Mouse (Mus musculus) MEL (cell line): Measurements from ENCODE around the gene Ltbp2. TPM values are rescaled to one million over a fixed set of nuclear protein-coding genes. Genes with fewer than 3 reads are reported as not detected.

Experiments
- DNase-seq: peaks from one replicate; pipeline ENCODE4 v3.0.0; 2011; ENCODE audit warnings: low read depth, low spot score
- H3K27ac ChIP-seq: 2 replicates; pipeline ENCODE4 v1.5.1; 2012; ENCODE audit warnings: low read depth, mild to moderate bottlenecking, control low read depth, low read length, moderate library complexity; ENCODE audit not compliant: control insufficient read depth
- H3K27me3 ChIP-seq, 2 experiments: fragments of 150-350 bp in 1 of 2; sonication (generic) in 1 of 2; 2 replicates each; pipeline ENCODE4 v1.6.1; 2012; ENCODE audit warnings: low read length in 2 of 2, mild to moderate bottlenecking in 2 of 2, improper control_type of control experiment in 1 of 2, moderate library complexity in 1 of 2; ENCODE audit not compliant: insufficient read depth in 2 of 2, control insufficient read depth in 1 of 2
- H3K36me3 ChIP-seq, 2 experiments: 2 replicates each; pipeline ENCODE4 v1.6.1; 2012 to 2014; ENCODE audit warnings: low read length in 2 of 2, improper control_type of control experiment in 1 of 2, inconsistent platforms in 1 of 2, mild to moderate bottlenecking in 1 of 2; ENCODE audit not compliant: insufficient read depth in 2 of 2, control insufficient read depth in 1 of 2
- H3K4me1 ChIP-seq, 2 experiments: fragments of 150-350 bp in 1 of 2; sonication (generic) in 1 of 2; 2 replicates each; pipeline ENCODE4 v1.6.1; 2012; ENCODE audit warnings: low read length in 2 of 2, improper control_type of control experiment in 1 of 2, mild to moderate bottlenecking in 1 of 2; ENCODE audit not compliant: insufficient read depth in 2 of 2, control insufficient read depth in 1 of 2
- H3K4me3 ChIP-seq, 2 experiments: fragments of 150-350 bp in 1 of 2; sonication (generic) in 1 of 2; 2 replicates each; pipeline ENCODE4 v1.5.1; 2012; ENCODE audit warnings: low read depth in 2 of 2, low read length in 2 of 2, mild to moderate bottlenecking in 2 of 2, moderate library complexity in 2 of 2, control low read depth in 1 of 2, improper control_type of control experiment in 1 of 2; ENCODE audit not compliant: control insufficient read depth in 1 of 2, insufficient read depth in 1 of 2
- H3K79me2 ChIP-seq: 2 replicates; pipeline ENCODE4 v1.6.1; 2012; ENCODE audit warnings: mild to moderate bottlenecking, low read length, moderate library complexity; ENCODE audit not compliant: control insufficient read depth, poor library complexity, insufficient read depth
- H3K9ac ChIP-seq: 2 replicates; pipeline ENCODE4 v1.6.1; 2012; ENCODE audit warnings: low read depth, mild to moderate bottlenecking, control low read depth, low read length, moderate library complexity; ENCODE audit not compliant: control insufficient read depth, poor library complexity, severe bottlenecking
- H3K9me3 ChIP-seq: fragments of 150-350 bp; sonication (generic); replicated peaks from 2 replicates; pipeline ENCODE4 v1.6.1; 2012; ENCODE audit warnings: mild to moderate bottlenecking, low read length, improper control_type of control experiment, moderate library complexity; ENCODE audit not compliant: insufficient read depth
- BHLHE40 ChIP-seq: IDR thresholded peaks from 2 replicates; pipeline ENCODE4 v1.6.1; 2012; ENCODE audit warnings: low read depth, mild to moderate bottlenecking, inconsistent platforms, low read length, improper control_type of control experiment, borderline replicate concordance
- GABPA ChIP-seq: IDR thresholded peaks from 2 replicates; pipeline ENCODE4 v1.6.1; 2012; ENCODE audit warnings: low read depth, mild to moderate bottlenecking, inconsistent platforms, low read length, improper control_type of control experiment, moderate library complexity
- JUND ChIP-seq: IDR thresholded peaks from 2 replicates; pipeline ENCODE4 v1.6.1; 2011; ENCODE audit warnings: low read depth, mild to moderate bottlenecking, improper control_type of control experiment, low read length
- MAX ChIP-seq: IDR thresholded peaks from 2 replicates; pipeline ENCODE4 v1.6.1; 2011; ENCODE audit warnings: low read length, improper control_type of control experiment
- MXI1 ChIP-seq: IDR thresholded peaks from 2 replicates; pipeline ENCODE4 v1.6.1; 2011; ENCODE audit warnings: mild to moderate bottlenecking, low read depth, low read length, improper control_type of control experiment
- MYB ChIP-seq: IDR thresholded peaks from 2 replicates; pipeline ENCODE4 v1.6.1; 2011; ENCODE audit warnings: mild to moderate bottlenecking, low read depth, low read length, improper control_type of control experiment
- MYC ChIP-seq: IDR thresholded peaks from 2 replicates; pipeline ENCODE4 v1.6.1; 2011; ENCODE audit warnings: low read depth, mild to moderate bottlenecking, low read length, improper control_type of control experiment, moderate library complexity
- NRF1 ChIP-seq: IDR thresholded peaks from 2 replicates; pipeline ENCODE4 v1.6.1; 2014; ENCODE audit warnings: low read depth, mild to moderate bottlenecking, inconsistent platforms, low read length, improper control_type of control experiment, moderate library complexity; ENCODE audit not compliant: poor library complexity, insufficient read depth, severe bottlenecking
- POLR2AphosphoS2 ChIP-seq: IDR thresholded peaks from 2 replicates; pipeline ENCODE4 v1.6.1; 2011; ENCODE audit warnings: low read length, improper control_type of control experiment
- SIN3A ChIP-seq: IDR thresholded peaks from 2 replicates; pipeline ENCODE4 v1.6.1; 2012; ENCODE audit warnings: low read length, improper control_type of control experiment, inconsistent platforms
- TAL1 ChIP-seq: IDR thresholded peaks from 2 replicates; pipeline ENCODE4 v1.6.1; 2012; ENCODE audit warnings: mild to moderate bottlenecking, inconsistent platforms, low read length, moderate library complexity, mixed read lengths
- TCF12 ChIP-seq: IDR thresholded peaks from 2 replicates; pipeline ENCODE4 v1.6.1; 2014; ENCODE audit warnings: low read depth, mild to moderate bottlenecking, inconsistent platforms, low read length, improper control_type of control experiment, moderate library complexity
- UBTF ChIP-seq: IDR thresholded peaks from 2 replicates; pipeline ENCODE4 v1.6.1; 2012; ENCODE audit warnings: low read depth, mild to moderate bottlenecking, inconsistent platforms, low read length, improper control_type of control experiment, moderate library complexity, borderline replicate concordance; ENCODE audit not compliant: insufficient read depth
- USF1 ChIP-seq: IDR thresholded peaks from 2 replicates; pipeline ENCODE4 v1.6.1; 2014; ENCODE audit warnings: low read depth, mild to moderate bottlenecking, inconsistent platforms, low read length, improper control_type of control experiment, moderate library complexity
- polyA plus RNA-seq, 2 experiments: library from polyadenylated mRNA; stranded (reverse) in 1 of 2; unstranded in 1 of 2; fragments of >175 nt in 1 of 2; fragments of >200 nt in 1 of 2; gene quantifications; 2 replicates each; pipeline versions ENCODE4 v1.2.1 to v1.2.4; 2012; ENCODE audit warnings: low replicate concordance in 2 of 2, low read depth in 1 of 2; ENCODE audit not compliant: insufficient read length in 2 of 2, insufficient read depth in 1 of 2, missing spikeins in 1 of 2
- total RNA-seq: library from RNA; depleted of rRNA; stranded (reverse); fragments of 300-350 nt; gene quantifications from 2 replicates; pipeline ENCODE4 v1.2.3, GENCODE M21; 2012

Gene Ltbp2
- total and polyA plus RNA-seq, 3 experiments: 0.01 to 0.08 TPM; not detected in 1

GRCm38 (mm10) chr12:84801532-84802110 is 74.7 kb downstream of the Ltbp2 start:
- H3K36me3 ChIP-seq: no peaks in the 10 kb centered on the region
- TF ChIP-seq USF1 (no peak), UBTF (no peak), NRF1 (no peak), TCF12 (no peak), BHLHE40 (no peak), MYB (no peak), JUND (no peak), TAL1 (no peak), MYC (no peak), POLR2AphosphoS2 (no peak)
- H3K27ac ChIP-seq: no peak overlapping the region
- no peak overlapping the region for H3K4me3 ChIP-seq
- peaks cover 10 to 11% of the 10 kb centered on the region in 2 experiments for H3K27me3 ChIP-seq
- H3K79me2 ChIP-seq: no peaks in the 10 kb centered on the region
- H3K9ac ChIP-seq: no peak overlapping the region
- no peaks in the 10 kb centered on the region for H3K9me3 ChIP-seq
- peaks cover 0 to 5% of the 10 kb centered on the region in 2 experiments; a peak in 1 of 4 replicates for H3K4me1 ChIP-seq
- DNase-seq: no peak

GRCm38 (mm10) chr12:84800419-84800818 is 75.9 kb downstream of the Ltbp2 start:
- Histone ChIP-seq H3K27me3 (peaks cover 5 to 12% of the 10 kb centered on the region in 2 experiments; a peak in 2 of 4 replicates), H3K27ac (no peak overlapping the region), H3K36me3 (no peaks in the 10 kb centered on the region), H3K9ac (no peak overlapping the region), H3K9me3 (no peaks in the 10 kb centered on the region), H3K4me3 (peak overlapping the region in 1 of 2 experiments; percentile 39; a peak in 1 of 4 replicates)
- DNase-seq: peak; percentile 47
- TF ChIP-seq MYB (no peak), SIN3A (no peak), MAX (no peak), GABPA (no peak), MXI1 (no peak)
- TF ChIP-seq, all 39 proteins: peak for 0
- Histone ChIP-seq H3K79me2 (no peaks in the 10 kb centered on the region), H3K4me1 (peaks cover 0 to 5% of the 10 kb centered on the region in 2 experiments; a peak in 1 of 4 replicates)
